Mouse (Mus musculus): ENCODE results near the gene Zfp84.

DNA sequence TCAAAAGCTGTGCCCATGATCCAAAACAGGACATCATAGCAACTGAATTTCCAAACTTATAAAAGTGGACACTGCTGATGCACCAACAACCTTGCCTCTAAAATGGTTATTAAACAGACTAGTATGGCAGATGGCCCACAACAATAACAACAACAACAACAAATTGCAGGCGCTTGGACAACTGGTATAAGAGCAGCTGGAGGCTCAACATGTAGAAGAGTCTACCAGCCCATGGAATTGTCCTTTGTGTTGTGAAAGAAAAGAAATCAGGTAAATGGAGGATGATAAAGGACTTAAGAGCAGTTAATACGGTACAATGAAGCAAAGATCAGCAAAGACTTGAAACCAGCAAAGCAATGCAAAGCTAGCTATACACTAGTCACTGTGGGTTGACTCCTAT is 46.0 kb downstream of the Zfp84 start:
- TF ChIP-seq CTCF (IDR thresholded peaks at IDR 0.05; ENCODE audit: insufficient read depth, low read depth, low read length) (no peak), POLR2A (IDR thresholded peaks at IDR 0.05; ENCODE audit: insufficient read depth, low read depth, low read length) (no peak)
